26 mouse cellular contexts compared by ENCODE assay signal in the genomic region with DNA sequence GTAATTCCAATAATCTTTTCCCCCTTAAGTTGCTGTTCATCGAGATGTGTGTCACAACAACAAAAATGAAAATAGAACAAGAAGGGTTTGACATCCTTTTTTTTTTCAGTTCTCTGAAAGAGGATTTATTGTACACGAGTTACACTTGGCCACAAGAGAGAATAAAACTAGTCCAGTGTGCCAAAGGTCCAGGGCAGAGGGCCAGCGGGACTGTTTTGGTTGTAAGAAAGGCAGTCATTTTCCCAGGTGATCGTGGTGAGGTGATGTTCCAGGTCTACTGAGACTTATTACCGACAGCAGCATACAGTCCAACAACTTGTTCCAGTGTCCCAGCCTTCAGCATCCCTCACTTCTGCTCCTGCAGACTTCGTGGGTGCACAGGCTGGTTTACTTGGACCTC. TPM values are rescaled to one million over a fixed set of nuclear protein-coding genes. Genes with fewer than 3 reads are reported as not detected.
A peak's percentile ranks its signal among the peaks of the same experiment; 100 is the strongest.
DNase-seq lines count a peak whose midpoint lies in the region; ATAC-seq and TF ChIP-seq lines count a peak whose summit lies in the region.
"Had no signal": no experiment of that assay in that cellular context is flagged by ENCODE, and none has a peak within 500 bp of the region (broad histone marks: within the 10 kb centered on the region; RNA-seq: fewer than 3 reads in every experiment).

No protein-coding gene starts in this region.

- no peak overlapping the region for H3K4me2 ChIP-seq in liver, embryonic 12.5 days
- H3K4me2 ChIP-seq: embryonic facial prominence, embryonic 13.5 days; embryonic facial prominence, embryonic 15.5 days; forebrain, embryonic 12.5 days had no signal

- 63% methylated on average over 6 of the region's 6 CpGs for WGBS in kidney, adult 2 months
- 50% methylated on average over 6 of the region's 6 CpGs for WGBS in liver, embryonic 12.5 days (ENCODE audit: insufficient replicate concordance)

- no peaks in the 10 kb centered on the region; the same call in 1 of the 2 replicates for H3K4me1 ChIP-seq in kidney, adult 2 months (ENCODE audit: control insufficient read depth, insufficient read depth, low read length)
- H3K4me1 ChIP-seq in liver, embryonic 12.5 days: peaks cover 4% of the 10 kb centered on the region

- no peak overlapping the region for H3K4me3 ChIP-seq in kidney, adult 2 months (ENCODE audit: insufficient read depth, low read depth, low read length)
- no peak overlapping the region for H3K4me3 ChIP-seq in liver, embryonic 12.5 days
- H3K4me3 ChIP-seq: embryonic facial prominence, embryonic 13.5 days; embryonic facial prominence, embryonic 15.5 days; erythroblast, embryonic 14.5 days; forebrain, embryonic 10.5 days; forebrain, embryonic 12.5 days had no signal

- ATAC-seq in liver, embryonic 12.5 days: no peak
- ATAC-seq: activated CD4-positive, CD25-positive, alpha-beta regulatory T cell, adult 4 months; forebrain, embryonic 14.5 days; forebrain, embryonic 16.5 days; Patski had no signal

- H3K9me3 ChIP-seq in liver, embryonic 12.5 days (replicated peaks): no peaks in the 10 kb centered on the region
- H3K9me3 ChIP-seq: embryonic facial prominence, embryonic 13.5 days; embryonic facial prominence, embryonic 15.5 days; forebrain, embryonic 10.5 days; forebrain, embryonic 12.5 days; G1E had no signal

- DNase-seq in adrenal gland, postnatal 14 days: peak; percentile 41
- no peak for DNase-seq in adrenal gland, adult 8-10 months
- peak; percentile 49 for DNase-seq in kidney, adult 2 months
- DNase-seq in kidney, postnatal 25 days: no peak
- DNase-seq in kidney, postnatal 36 days: peak; percentile 5 to 48
- DNase-seq in kidney, postnatal 10 days: no peak
- DNase-seq in adipocyte (ENCODE audit: low spot score): peak; percentile 54
- DNase-seq: adrenal gland, postnatal 25 days; cerebellum, adult 11 months; cerebellum, adult 18-20 months; cerebellum, adult 8-10 months; cerebellum, adult 9-11 months; cerebellum, postnatal 14 days; cerebellum, postnatal 36 days; embryo, embryonic 11 days had no signal

- H3K27me3 ChIP-seq in kidney, adult 2 months (replicated peaks; ENCODE audit: control insufficient read depth, insufficient read depth, low read length): no peaks in the 10 kb centered on the region
- no peaks in the 10 kb centered on the region; the same call in 1 of the 2 replicates for H3K27me3 ChIP-seq in liver, embryonic 12.5 days (replicated peaks)
- H3K27me3 ChIP-seq: embryonic facial prominence, embryonic 13.5 days; embryonic facial prominence, embryonic 15.5 days; forebrain, embryonic 12.5 days had no signal

- no peak overlapping the region for H3K9ac ChIP-seq in liver, embryonic 12.5 days
- H3K9ac ChIP-seq: embryonic facial prominence, embryonic 13.5 days; embryonic facial prominence, embryonic 15.5 days; forebrain, embryonic 12.5 days had no signal

- TF ChIP-seq CTCF in kidney, adult 2 months (conservative IDR thresholded peaks at IDR 0.05; ENCODE audit: insufficient read depth, insufficient read length, low read depth, low read length): no peak

- H3K27ac ChIP-seq in kidney, adult 2 months (ENCODE audit: insufficient read depth, low read depth, low read length): no peak overlapping the region
- no peak overlapping the region for H3K27ac ChIP-seq in liver, embryonic 12.5 days
- H3K27ac ChIP-seq: embryonic facial prominence, embryonic 13.5 days; embryonic facial prominence, embryonic 15.5 days; forebrain, embryonic 10.5 days; forebrain, embryonic 12.5 days had no signal

- no peak for TF ChIP-seq POLR2A in kidney, adult 2 months (IDR thresholded peaks at IDR 0.05; ENCODE audit: low read depth, low read length)

- no peaks in the 10 kb centered on the region for H3K36me3 ChIP-seq in kidney, adult 2 months (ENCODE audit: control insufficient read depth, insufficient read depth, low read length)
- no peaks in the 10 kb centered on the region for H3K36me3 ChIP-seq in liver, embryonic 12.5 days
- H3K36me3 ChIP-seq: embryonic facial prominence, embryonic 13.5 days; embryonic facial prominence, embryonic 15.5 days; forebrain, embryonic 10.5 days; forebrain, embryonic 12.5 days; G1E had no signal

RNA-seq across cellular contexts. Expression of a gene that starts 3.8 kb away (rescaled TPM):
- 11.3 and 12.4 TPM in 2 replicates for total RNA-seq in adrenal gland, postnatal 14 days (2021)
- total RNA-seq in adrenal gland, adult 8-10 months (2022): 10 to 100 TPM in 3 of 4 experiments, 1 to 10 TPM in 1; 8.7 to 13.9 (median 12.9) TPM
- 1.3 and 1.9 TPM in 2 replicates for polyA plus RNA-seq in kidney, adult 2 months (2012; rRNA removed)
- 1.8 and 2.1 TPM in 2 replicates for polyA plus RNA-seq in liver, embryonic 12.5 days (2016; fragmentation: Nextera tagmentation; extraction: Ambion mirVana)
- polyA plus RNA-seq: G1E had no signal

RNA-seq across cellular contexts. Expression of a gene that starts 18.2 kb away (rescaled TPM):
- 33.6 and 38.8 TPM in 2 replicates for total RNA-seq in adrenal gland, postnatal 14 days (2021)
- total RNA-seq in adrenal gland, adult 8-10 months (2022): 10 to 100 TPM; 34.1 to 43.1 (median 42.8) TPM
- polyA plus RNA-seq in kidney, adult 2 months (2012; rRNA removed): 17.7 TPM in 2 replicates
- 36.2 and 37.4 TPM in 2 replicates for polyA plus RNA-seq in liver, embryonic 12.5 days (2016; fragmentation: Nextera tagmentation; extraction: Ambion mirVana)

Comparison
In these comparisons a context has a peak if more than half of its experiments do, and no peak if none do; other contexts are left out.
1. DNase-seq: peak in adrenal gland, postnatal 14 days (single experiment), kidney, adult 2 months (single experiment), kidney, postnatal 36 days (2 of 2) and adipocyte (single experiment); none in adrenal gland, adult 8-10 months (single experiment), kidney, postnatal 25 days (0 of 2) and kidney, postnatal 10 days (single experiment).